In the genomic region with DNA sequence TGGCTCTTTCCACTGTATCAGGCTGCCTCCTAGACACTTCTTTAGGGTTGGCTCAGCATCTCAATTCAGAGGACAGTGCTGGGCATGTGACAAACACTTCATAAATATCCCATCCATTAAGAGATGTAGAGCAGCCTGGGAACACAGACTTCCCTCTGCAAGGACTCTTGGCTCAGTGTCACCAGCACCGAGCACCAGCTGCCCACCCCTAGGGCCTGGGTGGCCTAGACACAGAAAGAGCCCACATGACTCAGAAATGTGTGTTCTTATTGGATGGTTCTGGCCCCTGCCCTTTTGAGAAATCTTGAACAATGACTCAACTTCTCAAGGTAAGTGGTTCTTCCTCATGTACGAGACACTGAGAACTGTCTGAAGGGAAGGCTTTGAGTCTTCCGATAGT, we compare ENCODE assay signal across 35 mouse cellular contexts. TPM values are rescaled to one million over a fixed set of nuclear protein-coding genes. Genes with fewer than 3 reads are reported as not detected.
A peak's percentile ranks its signal among the peaks of the same experiment; 100 is the strongest.
DNase-seq lines count a peak whose midpoint lies in the region; TF ChIP-seq lines count a peak whose summit lies in the region.
"Had no signal": no experiment of that assay in that cellular context is flagged by ENCODE, and none has a peak within 500 bp of the region (broad histone marks: within the 10 kb centered on the region; RNA-seq: fewer than 3 reads in every experiment).

No protein-coding gene starts in this region.

- no peaks in the 10 kb centered on the region for H3K9me3 ChIP-seq in heart, embryonic 10.5 days
- no peaks in the 10 kb centered on the region for H3K9me3 ChIP-seq in limb, embryonic 10.5 days (replicated peaks)
- H3K9me3 ChIP-seq: embryonic facial prominence, embryonic 13.5 days; forebrain, embryonic 10.5 days; forebrain, embryonic 15.5 days; G1E; heart, embryonic 15.5 days; hindbrain, embryonic 12.5 days; midbrain, embryonic 13.5 days; stomach, embryonic 15.5 days had no signal

- peaks cover 11% of the 10 kb centered on the region; the same call in 1 of the 2 replicates for H3K4me1 ChIP-seq in heart, embryonic 10.5 days
- peaks cover 15% of the 10 kb centered on the region for H3K4me1 ChIP-seq in limb, embryonic 10.5 days

- no peak for TF ChIP-seq CTCF in left cerebral cortex, adult 2 months (IDR thresholded peaks at IDR 0.05)

- no peak overlapping the region for H3K4me3 ChIP-seq in heart, embryonic 10.5 days
- H3K4me3 ChIP-seq in left cerebral cortex, adult 2 months, result no peak overlapping the region; the same call in 1 of the 2 replicates
- H3K4me3 ChIP-seq in limb, embryonic 10.5 days, result no peak overlapping the region
- H3K4me3 ChIP-seq: embryonic facial prominence, embryonic 13.5 days; forebrain, embryonic 10.5 days; forebrain, embryonic 15.5 days; heart, embryonic 15.5 days; hindbrain, embryonic 12.5 days; midbrain, embryonic 13.5 days; stomach, embryonic 15.5 days had no signal

- H3K27me3 ChIP-seq in heart, embryonic 10.5 days (ENCODE audit: insufficient read depth, poor library complexity, severe bottlenecking), result peaks cover 49% of the 10 kb centered on the region
- peaks cover 39% of the 10 kb centered on the region for H3K27me3 ChIP-seq in limb, embryonic 10.5 days (ENCODE audit: low read depth, poor library complexity, severe bottlenecking)
- H3K27me3 ChIP-seq: forebrain, embryonic 15.5 days had no signal

- no peak overlapping the region for H3K27ac ChIP-seq in heart, embryonic 10.5 days
- H3K27ac ChIP-seq in left cerebral cortex, adult 2 months, result peak overlapping the region; percentile 99; the same call in 1 of the 2 replicates
- H3K27ac ChIP-seq in limb, embryonic 10.5 days, result no peak overlapping the region
- H3K27ac ChIP-seq: embryonic facial prominence, embryonic 13.5 days; forebrain, embryonic 10.5 days; forebrain, embryonic 15.5 days; heart, embryonic 15.5 days; hindbrain, embryonic 12.5 days; liver, embryonic 14.5 days; macrophage; midbrain, embryonic 13.5 days; stomach, embryonic 15.5 days had no signal

- peak; percentile 25 for DNase-seq in adrenal gland, adult 2 months
- DNase-seq in adrenal gland, postnatal 10 days, result no peak
- peak; percentile 65 for DNase-seq in heart, embryonic 10.5 days (ENCODE audit: low spot score)
- DNase-seq in heart, postnatal 36 days, result no peak
- DNase-seq in left cerebral cortex, adult 2 months (ENCODE audit: extremely low spot score in 1 of 2, low spot score in 2 of 2), result peak in 1 of 2 experiments; percentile 10
- no peak for DNase-seq in left cerebral cortex, postnatal 36 days (ENCODE audit: low spot score in 2 of 2)
- DNase-seq in limb, embryonic 10.5 days (ENCODE audit: low spot score), result peak; percentile 20
- DNase-seq: cerebellum, adult 9-11 months; gastrocnemius, postnatal 14 days; kidney, adult 11 months; kidney, postnatal 14 days; liver; lung, adult 2 months; lung, postnatal 10 days; right cerebral cortex, postnatal 25 days; thymus, adult 18-20 months; thymus, postnatal 25 days had no signal

- intact Hi-C loops in heart, postnatal 36 days (cut with DNase I), result no loop called here
- intact Hi-C loops in left cerebral cortex, adult 2 months (cut with DNase I), result no loop called here
- intact Hi-C loops in left cerebral cortex, postnatal 36 days (cut with DNase I), result no loop called here

- H3K36me3 ChIP-seq in heart, embryonic 10.5 days, result no peaks in the 10 kb centered on the region
- H3K36me3 ChIP-seq in limb, embryonic 10.5 days, result no peaks in the 10 kb centered on the region
- H3K36me3 ChIP-seq: embryonic facial prominence, embryonic 13.5 days; forebrain, embryonic 10.5 days; forebrain, embryonic 15.5 days; G1E; heart, embryonic 15.5 days; hindbrain, embryonic 12.5 days; midbrain, embryonic 13.5 days; stomach, embryonic 15.5 days had no signal

- 88% methylated on average over 3 of the region's 3 CpGs for WGBS in heart, embryonic 10.5 days
- 91% methylated on average over 3 of the region's 3 CpGs for WGBS in limb, embryonic 10.5 days

RNA-seq across cellular contexts. Expression of a gene that starts 4.4 kb away (rescaled TPM):
- 10 to 100 TPM; 11.5 to 19.6 TPM for total RNA-seq in adrenal gland, adult 2 months (2021)
- 5.2 and 10.2 TPM in 2 replicates for polyA plus RNA-seq in adrenal gland, adult 2 months (2012; rRNA removed)
- total RNA-seq in adrenal gland, postnatal 10 days (2021), result 1 to 10 TPM; 6.2 to 9.1 TPM
- 0.30 and 0.83 TPM in 2 replicates for polyA plus RNA-seq in heart, embryonic 10.5 days (2016; fragmentation: Nextera tagmentation; extraction: Ambion mirVana)
- total RNA-seq in heart, postnatal 36 days (2021), result 1 to 10 TPM; 4.0 to 4.8 TPM
- 100 to 1,000 TPM; 328 to 329 TPM for total RNA-seq in left cerebral cortex, adult 2 months (2021)
- total RNA-seq in left cerebral cortex, postnatal 36 days (2021), result 100 to 1,000 TPM; 313 to 321 TPM
- 0.14 and 0.30 TPM in 2 replicates for polyA plus RNA-seq in limb, embryonic 10.5 days (2016; fragmentation: Nextera tagmentation; extraction: Ambion mirVana)
- total RNA-seq: common myeloid progenitor, adult 5-6 weeks; granulocyte monocyte progenitor cell, adult 5-6 weeks; megakaryocyte-erythroid progenitor cell, adult 5-6 weeks; monocyte, adult 5-6 weeks had no signal
- polyA plus RNA-seq: G1E, macrophage had no signal

RNA-seq across cellular contexts. Expression of a gene that starts 40.3 kb away (rescaled TPM):
- total RNA-seq in adrenal gland, adult 2 months (2021), result not detected
- polyA plus RNA-seq in adrenal gland, adult 2 months (2012; rRNA removed), result not detected in 2 replicates
- not detected for total RNA-seq in adrenal gland, postnatal 10 days (2021)
- polyA plus RNA-seq in heart, embryonic 10.5 days (2016; fragmentation: Nextera tagmentation; extraction: Ambion mirVana), result not detected in 2 replicates
- not detected for total RNA-seq in heart, postnatal 36 days (2021)
- total RNA-seq in left cerebral cortex, adult 2 months (2021), result 1 to 10 TPM in 1 of 2 experiments, under 1 TPM in 1; 0.75 to 1.2 TPM
- total RNA-seq in left cerebral cortex, postnatal 36 days (2021), result 1 to 10 TPM in 1 of 2 experiments, under 1 TPM in 1; 0.79 to 1.3 TPM
- polyA plus RNA-seq in limb, embryonic 10.5 days (2016; fragmentation: Nextera tagmentation; extraction: Ambion mirVana), result not detected in 2 replicates
- total RNA-seq: adrenal gland, postnatal 36 days; common myeloid progenitor, adult 5-6 weeks; G1E; gastrocnemius, postnatal 14 days; granulocyte monocyte progenitor cell, adult 5-6 weeks; heart, postnatal 25 days; megakaryocyte-erythroid progenitor cell, adult 5-6 weeks; monocyte, adult 5-6 weeks had no signal
- polyA plus RNA-seq: embryonic facial prominence, embryonic 13.5 days; forebrain, embryonic 10.5 days; G1E; heart, embryonic 15.5 days; hindbrain, embryonic 12.5 days; kidney, embryonic 14.5 days; limb, embryonic 11.5 days; liver, embryonic 14.5 days; lung, adult 2 months; macrophage; midbrain, embryonic 13.5 days; stomach, embryonic 15.5 days had no signal

RNA-seq across cellular contexts. Expression of a gene that starts 55.6 kb away (rescaled TPM):
- 1 to 10 TPM in 1 of 2 experiments, under 1 TPM in 1; 0.81 to 1.2 TPM for total RNA-seq in adrenal gland, adult 2 months (2021)
- polyA plus RNA-seq in adrenal gland, adult 2 months (2012; rRNA removed), result 0.47 and 0.57 TPM in 2 replicates
- total RNA-seq in adrenal gland, postnatal 10 days (2021), result 1 to 10 TPM; 2.2 to 2.3 TPM
- 1.00 and 1.1 TPM in 2 replicates for polyA plus RNA-seq in heart, embryonic 10.5 days (2016; fragmentation: Nextera tagmentation; extraction: Ambion mirVana)
- 1 to 10 TPM; 2.0 TPM for total RNA-seq in heart, postnatal 36 days (2021)
- total RNA-seq in left cerebral cortex, adult 2 months (2021), result 1 to 10 TPM; 1.6 to 3.0 TPM
- 1 to 10 TPM; 1.6 to 2.3 TPM for total RNA-seq in left cerebral cortex, postnatal 36 days (2021)
- polyA plus RNA-seq in limb, embryonic 10.5 days (2016; fragmentation: Nextera tagmentation; extraction: Ambion mirVana), result 0.55 and 0.73 TPM in 2 replicates
- total RNA-seq: common myeloid progenitor, adult 5-6 weeks; G1E; granulocyte monocyte progenitor cell, adult 5-6 weeks; megakaryocyte-erythroid progenitor cell, adult 5-6 weeks had no signal
- polyA plus RNA-seq: macrophage had no signal

Comparison
In these comparisons a context has a peak if more than half of its experiments do, and no peak if none do; other contexts are left out.
1. DNase-seq: peak in adrenal gland, adult 2 months (single experiment), heart, embryonic 10.5 days (single experiment) and limb, embryonic 10.5 days (single experiment); none in adrenal gland, postnatal 10 days (single experiment), heart, postnatal 36 days (0 of 2) and left cerebral cortex, postnatal 36 days (0 of 2).
2. RNA of a gene that starts 4.4 kb away (total RNA-seq): 328 to 329 TPM in left cerebral cortex, adult 2 months and 313 to 321 TPM in left cerebral cortex, postnatal 36 days; 11.5 to 19.6 TPM in adrenal gland, adult 2 months, 6.2 to 9.1 TPM in adrenal gland, postnatal 10 days and 4.0 to 4.8 TPM in heart, postnatal 36 days; every median in the first group is over 10 times any median in the second.